Mouse (Mus musculus): ENCODE results near the gene Mpo. TPM values are rescaled to one million over a fixed set of nuclear protein-coding genes. Genes with fewer than 3 reads are reported as not detected.

Mpo gene
- polyA plus RNA-seq, 1 experiment from 2014 or later = 1.7 TPM

GRCm38 (mm10) chr11:87805448-87805847 is 12.1 kb downstream of the Mpo start:
- Histone ChIP-seq H3K9ac (ENCODE audit: low read length) (no peak overlapping the region), H3K27ac (ENCODE audit: low read depth) (no peak overlapping the region), H3K4me3 (ENCODE audit: low read depth, low read length) (no peak overlapping the region), H3K36me3 (ENCODE audit: control insufficient read depth, insufficient read depth, low read length) (no peaks in the 10 kb centered on the region), H3K4me2 (ENCODE audit: low read length) (no peak overlapping the region), H3K9me3 (ENCODE audit: control insufficient read depth, low read length) (no peaks in the 10 kb centered on the region), H3K27me3 (replicated peaks; ENCODE audit: control insufficient read depth, insufficient read depth, low read length) (no peaks in the 10 kb centered on the region), H3K4me1 (replicated peaks; ENCODE audit: control insufficient read depth, insufficient read depth, low read length) (no peaks in the 10 kb centered on the region)
- no peak for ATAC-seq (replicated peaks; ENCODE audit: low FRiP score, low TSS enrichment, low read depth)
- no peak for DNase-seq (ENCODE audit: low spot score)
- 60% methylated on average over 1 of the region's 1 CpGs for WGBS

- no peak for DNase-seq (ENCODE audit: low spot score)
- Histone ChIP-seq H3K36me3 (ENCODE audit: control insufficient read depth, insufficient read depth, low read length) (no peaks in the 10 kb centered on the region), H3K27ac (ENCODE audit: low read depth) (no peak overlapping the region), H3K27me3 (replicated peaks; ENCODE audit: control insufficient read depth, insufficient read depth, low read length) (no peaks in the 10 kb centered on the region), H3K4me2 (ENCODE audit: low read length) (no peak overlapping the region), H3K9ac (ENCODE audit: low read length) (no peak overlapping the region), H3K9me3 (ENCODE audit: control insufficient read depth, low read length) (no peaks in the 10 kb centered on the region), H3K4me3 (ENCODE audit: low read depth, low read length) (no peak overlapping the region), H3K4me1 (replicated peaks; ENCODE audit: control insufficient read depth, insufficient read depth, low read length) (no peaks in the 10 kb centered on the region)
- 87% methylated on average over 6 of the region's 6 CpGs for WGBS
- no peak for ATAC-seq (replicated peaks; ENCODE audit: low FRiP score, low TSS enrichment, low read depth)
These were observed 14.1 kb downstream of the Mpo start for GRCm38 (mm10) chr11:87807433-87807832.

- no peak overlapping the region for H3K27ac ChIP-seq (ENCODE audit: low read depth)
- 80% methylated on average over 7 of the region's 7 CpGs for WGBS
- H3K4me2 ChIP-seq (ENCODE audit: low read length) = no peak overlapping the region
- H3K4me1 ChIP-seq (replicated peaks; ENCODE audit: control insufficient read depth, insufficient read depth, low read length) = no peaks in the 10 kb centered on the region
- DNase-seq (ENCODE audit: low spot score) (no peak), ATAC-seq (replicated peaks; ENCODE audit: low FRiP score, low TSS enrichment, low read depth) (no peak)
- no peaks in the 10 kb centered on the region for H3K36me3 ChIP-seq (ENCODE audit: control insufficient read depth, insufficient read depth, low read length)
- H3K27me3 ChIP-seq (replicated peaks; ENCODE audit: control insufficient read depth, insufficient read depth, low read length) = no peaks in the 10 kb centered on the region
- H3K4me3 ChIP-seq (ENCODE audit: low read depth, low read length) = no peak overlapping the region
- H3K9ac ChIP-seq (ENCODE audit: low read length) = no peak overlapping the region
- H3K9me3 ChIP-seq (ENCODE audit: control insufficient read depth, low read length) = no peaks in the 10 kb centered on the region
These were observed 14.9 kb downstream of the Mpo start for GRCm38 (mm10) chr11:87808236-87808635.

- H3K4me3 ChIP-seq (ENCODE audit: low read depth, low read length) = no peak overlapping the region
- no peak for DNase-seq (ENCODE audit: low spot score)
- no peaks in the 10 kb centered on the region for H3K36me3 ChIP-seq (ENCODE audit: control insufficient read depth, insufficient read depth, low read length)
- WGBS = 37% methylated on average over 4 of the region's 4 CpGs
- H3K27ac ChIP-seq (ENCODE audit: low read depth) = no peak overlapping the region
- no peak overlapping the region for H3K9ac ChIP-seq (ENCODE audit: low read length)
- H3K4me1 ChIP-seq (replicated peaks; ENCODE audit: control insufficient read depth, insufficient read depth, low read length) = no peaks in the 10 kb centered on the region
- ATAC-seq (replicated peaks; ENCODE audit: low FRiP score, low TSS enrichment, low read depth) = no peak
- no peaks in the 10 kb centered on the region for H3K27me3 ChIP-seq (replicated peaks; ENCODE audit: control insufficient read depth, insufficient read depth, low read length)
- H3K9me3 ChIP-seq (ENCODE audit: control insufficient read depth, low read length) = no peaks in the 10 kb centered on the region
- no peak overlapping the region for H3K4me2 ChIP-seq (ENCODE audit: low read length)
These were observed 18.0 kb downstream of the Mpo start for GRCm38 (mm10) chr11:87811396-87811795.

GRCm38 (mm10) chr11:87814831-87815230 is 21.4 kb downstream of the Mpo start:
- Histone ChIP-seq H3K9ac (ENCODE audit: low read length) (no peak overlapping the region), H3K4me1 (replicated peaks; ENCODE audit: control insufficient read depth, insufficient read depth, low read length) (no peaks in the 10 kb centered on the region), H3K9me3 (ENCODE audit: control insufficient read depth, low read length) (no peaks in the 10 kb centered on the region), H3K4me3 (ENCODE audit: low read depth, low read length) (no peak overlapping the region), H3K36me3 (ENCODE audit: control insufficient read depth, insufficient read depth, low read length) (no peaks in the 10 kb centered on the region), H3K27ac (ENCODE audit: low read depth) (no peak overlapping the region), H3K27me3 (replicated peaks; ENCODE audit: control insufficient read depth, insufficient read depth, low read length) (0 out of 2 replicates have a peak, but pooled peaks cover 4% of the 10 kb centered on the region), H3K4me2 (ENCODE audit: low read length) (no peak overlapping the region)
- WGBS = 80% methylated on average over 8 of the region's 8 CpGs
- no peak for DNase-seq (ENCODE audit: low spot score)
- no peak for ATAC-seq (replicated peaks; ENCODE audit: low FRiP score, low TSS enrichment, low read depth)

GRCm38 (mm10) chr11:87816707-87817442 is 23.5 kb downstream of the Mpo start:
- Histone ChIP-seq H3K4me1 (replicated peaks; ENCODE audit: control insufficient read depth, insufficient read depth, low read length) (no peaks in the 10 kb centered on the region), H3K9me3 (ENCODE audit: control insufficient read depth, low read length) (no peaks in the 10 kb centered on the region), H3K4me3 (ENCODE audit: low read depth, low read length) (peak overlapping the region; percentile 31), H3K27me3 (replicated peaks; ENCODE audit: control insufficient read depth, insufficient read depth, low read length) (0 out of 2 replicates have a peak, but pooled peaks cover 4% of the 10 kb centered on the region), H3K27ac (ENCODE audit: low read depth) (no peak overlapping the region), H3K36me3 (ENCODE audit: control insufficient read depth, insufficient read depth, low read length) (no peaks in the 10 kb centered on the region), H3K4me2 (ENCODE audit: low read length) (peak overlapping the region; percentile 67), H3K9ac (ENCODE audit: low read length) (no peak overlapping the region)
- DNase-seq (ENCODE audit: low spot score) (peak; percentile 78), ATAC-seq (replicated peaks; ENCODE audit: low FRiP score, low TSS enrichment, low read depth) (no peak)
- WGBS = 4% methylated on average over 31 of the region's 31 CpGs

GRCm38 (mm10) chr11:87817443-87817773 is 24.0 kb downstream of the Mpo start:
- H3K4me1 ChIP-seq (replicated peaks; ENCODE audit: control insufficient read depth, insufficient read depth, low read length) = no peaks in the 10 kb centered on the region
- ATAC-seq (replicated peaks; ENCODE audit: low FRiP score, low TSS enrichment, low read depth) (no peak), DNase-seq (ENCODE audit: low spot score) (no peak)
- no peaks in the 10 kb centered on the region for H3K36me3 ChIP-seq (ENCODE audit: control insufficient read depth, insufficient read depth, low read length)
- peak overlapping the region; percentile 31 for H3K4me3 ChIP-seq (ENCODE audit: low read depth, low read length)
- no peaks in the 10 kb centered on the region for H3K9me3 ChIP-seq (ENCODE audit: control insufficient read depth, low read length)
- no peak overlapping the region for H3K27ac ChIP-seq (ENCODE audit: low read depth)
- H3K4me2 ChIP-seq (ENCODE audit: low read length) = peak overlapping the region; percentile 67
- H3K9ac ChIP-seq (ENCODE audit: low read length) = no peak overlapping the region
- WGBS = 35% methylated on average over 4 of the region's 4 CpGs
- 0 out of 2 replicates have a peak, but pooled peaks cover 4% of the 10 kb centered on the region for H3K27me3 ChIP-seq (replicated peaks; ENCODE audit: control insufficient read depth, insufficient read depth, low read length)

- Histone ChIP-seq H3K4me3 (ENCODE audit: low read depth, low read length) (no peak overlapping the region), H3K36me3 (ENCODE audit: control insufficient read depth, insufficient read depth, low read length) (no peaks in the 10 kb centered on the region), H3K27ac (ENCODE audit: low read depth) (no peak overlapping the region), H3K9me3 (ENCODE audit: control insufficient read depth, low read length) (no peaks in the 10 kb centered on the region), H3K27me3 (replicated peaks; ENCODE audit: control insufficient read depth, insufficient read depth, low read length) (0 out of 2 replicates have a peak, but pooled peaks cover 4% of the 10 kb centered on the region), H3K9ac (ENCODE audit: low read length) (no peak overlapping the region), H3K4me2 (ENCODE audit: low read length) (no peak overlapping the region), H3K4me1 (replicated peaks; ENCODE audit: control insufficient read depth, insufficient read depth, low read length) (no peaks in the 10 kb centered on the region)
- WGBS = 57% methylated on average over 5 of the region's 5 CpGs
- ATAC-seq (replicated peaks; ENCODE audit: low FRiP score, low TSS enrichment, low read depth) (no peak), DNase-seq (ENCODE audit: low spot score) (no peak)
These were observed 28.1 kb downstream of the Mpo start for GRCm38 (mm10) chr11:87821502-87821901.

GRCm38 (mm10) chr11:87828239-87828900 is 35.0 kb downstream of the Mpo start, which contains the start of gene Lpo:
Gene Lpo, minus strand, starts transcription at chr11:87828289.
- 58% methylated on average over 10 of the region's 10 CpGs for WGBS
- no peak for DNase-seq (ENCODE audit: low spot score)
- Histone ChIP-seq H3K9me3 (ENCODE audit: control insufficient read depth, low read length) (no peaks in the 10 kb centered on the region), H3K4me3 (ENCODE audit: low read depth, low read length) (no peak within 1 kb of the TSS), H3K4me1 (replicated peaks; ENCODE audit: control insufficient read depth, insufficient read depth, low read length) (no peaks in the 10 kb centered on the region), H3K27ac (ENCODE audit: low read depth) (no peak within 1 kb of the TSS), H3K9ac (ENCODE audit: low read length) (no peak within 1 kb of the TSS), H3K4me2 (ENCODE audit: low read length) (no peak within 1 kb of the TSS), H3K36me3 (ENCODE audit: control insufficient read depth, insufficient read depth, low read length) (no peaks in the 10 kb centered on the region), H3K27me3 (replicated peaks; ENCODE audit: control insufficient read depth, insufficient read depth, low read length) (no peaks in the 10 kb centered on the region)
- no peak for ATAC-seq (replicated peaks; ENCODE audit: low FRiP score, low TSS enrichment, low read depth)

All from intestine, embryonic 14.5 days (tissue).